Mouse (Mus musculus): ENCODE results near the gene Klhl2.

- no peak for TF ChIP-seq CTCF (IDR thresholded peaks at IDR 0.05; ENCODE audit: control insufficient read depth, insufficient read depth, insufficient replicate concordance, low read depth, low read length)
- no peak for TF ChIP-seq POLR2A (IDR thresholded peaks at IDR 0.05; ENCODE audit: control insufficient read depth, low read depth, low read length)
Observed at GRCm38 (mm10) chr8:64829921-64830320, 19.9 kb downstream of the Klhl2 start.

All from testis, adult 2 months (tissue).